Mouse (Mus musculus): Measurements from ENCODE around the gene Smyd3.

The Smyd3 gene

GRCm38 (mm10) chr1:179516941-179517712 is 714 bp downstream of the Smyd3 start:
- DNase-seq (ENCODE audit: low spot score) = no peak

- no peak for DNase-seq (ENCODE audit: low spot score)
These were observed 5.9 kb downstream of the Smyd3 start for GRCm38 (mm10) chr1:179511895-179512294.

- DNase-seq (ENCODE audit: low spot score) = no peak
These were observed 7.1 kb downstream of the Smyd3 start for GRCm38 (mm10) chr1:179510546-179511340.

GRCm38 (mm10) chr1:179506530-179507315 is 11.1 kb downstream of the Smyd3 start:
- no peak for DNase-seq (ENCODE audit: low spot score)

GRCm38 (mm10) chr1:179502565-179502964 is 15.3 kb downstream of the Smyd3 start:
- DNase-seq (ENCODE audit: low spot score) = no peak

- no peak for DNase-seq (ENCODE audit: low spot score)
These were observed 18.6 kb downstream of the Smyd3 start for GRCm38 (mm10) chr1:179499257-179499656.

- DNase-seq (ENCODE audit: low spot score) = no peak
These were observed 24.9 kb downstream of the Smyd3 start for GRCm38 (mm10) chr1:179492908-179493307.

GRCm38 (mm10) chr1:179488520-179488919 is 29.3 kb downstream of the Smyd3 start:
- DNase-seq (ENCODE audit: low spot score) = no peak

GRCm38 (mm10) chr1:179487990-179488389 is 29.9 kb downstream of the Smyd3 start:
- no peak for DNase-seq (ENCODE audit: low spot score)

GRCm38 (mm10) chr1:179487238-179487637 is 30.6 kb downstream of the Smyd3 start:
- no peak for DNase-seq (ENCODE audit: low spot score)

GRCm38 (mm10) chr1:179485784-179486540 is 31.9 kb downstream of the Smyd3 start:
- DNase-seq (ENCODE audit: low spot score) = no peak

GRCm38 (mm10) chr1:179480862-179481261 is 37.0 kb downstream of the Smyd3 start:
- no peak for DNase-seq (ENCODE audit: low spot score)

GRCm38 (mm10) chr1:179477157-179477902 is 40.5 kb downstream of the Smyd3 start:
- DNase-seq (ENCODE audit: low spot score) = no peak

- DNase-seq (ENCODE audit: low spot score) = no peak
These were observed 41.2 kb downstream of the Smyd3 start for GRCm38 (mm10) chr1:179476461-179477156.

GRCm38 (mm10) chr1:179474776-179475175 is 43.1 kb downstream of the Smyd3 start:
- no peak for DNase-seq (ENCODE audit: low spot score)

GRCm38 (mm10) chr1:179473920-179474643 is 43.8 kb downstream of the Smyd3 start:
- no peak for DNase-seq (ENCODE audit: low spot score)

- no peak for DNase-seq (ENCODE audit: low spot score)
These were observed 49.9 kb downstream of the Smyd3 start for GRCm38 (mm10) chr1:179467970-179468369.

GRCm38 (mm10) chr1:179462376-179462775 is 55.5 kb downstream of the Smyd3 start:
- DNase-seq (ENCODE audit: low spot score) = no peak

GRCm38 (mm10) chr1:179461019-179461814 is 56.6 kb downstream of the Smyd3 start:
- no peak for DNase-seq (ENCODE audit: low spot score)
